Mouse (Mus musculus) left cerebral cortex, postnatal 14 days (tissue): ENCODE data around the gene Qrich1. TPM values are rescaled to one million over a fixed set of nuclear protein-coding genes. Genes with fewer than 3 reads are reported as not detected.
"Not testable (repeated sequence)": the region's sequence is repeated elsewhere in the genome, so short reads cannot be mapped to it uniquely, and the experiment has no call there.

Source experiments
- DNase-seq, 2 experiments: peaks; one replicate each; pipeline ENCODE4 v3.0.0; 2021 to 2022; ENCODE audit warnings: low spot score in 2 of 2, mixed read lengths in 1 of 2
- intact Hi-C: fragments of 180-260 bp; cut with DNase I; formaldehyde crosslinking; loops from one replicate; pipeline ENCODE4 v1.15.1; 2025
- total RNA-seq, 2 experiments: library from RNA; stranded (reverse); gene quantifications; 2 replicates each; pipeline ENCODE4 v1.2.3; 2021

The Qrich1 gene
- total RNA-seq, 2 experiments from 2014 or later: 126 to 130 TPM

GRCm38 (mm10) chr9:108575321-108576297 lies 59.0 kb downstream of the Qrich1 start:
- DNase-seq: no peak
- intact Hi-C loops: no loop called here

GRCm38 (mm10) chr9:108577025-108577424 lies 60.4 kb downstream of the Qrich1 start:
- DNase-seq: no peak
- intact Hi-C loops: no loop called here

GRCm38 (mm10) chr9:108577934-108578544 lies 61.4 kb downstream of the Qrich1 start:
- peak in 1 of 2 experiments; percentile 78 for DNase-seq
- intact Hi-C loops: no loop called here

- DNase-seq: peak; percentile 94 to 98
- intact Hi-C loops: no loop called here
Measured at GRCm38 (mm10) chr9:108578545-108579343, 62.1 kb downstream of the Qrich1 start, which contains the start of gene Wdr6. Gene Wdr6, minus strand, starts transcription at chr9:108578739.

- peak in 1 of 2 experiments; percentile 38 for DNase-seq
- intact Hi-C loops: no loop called here
Measured at GRCm38 (mm10) chr9:108579344-108579690, 62.7 kb downstream of the Qrich1 start.

GRCm38 (mm10) chr9:108587571-108588180 lies 71.1 kb downstream of the Qrich1 start:
- DNase-seq: peak; percentile 89 to 97
- intact Hi-C loops: no loop called here

- DNase-seq: peak in 1 of 2 experiments; percentile 70
- intact Hi-C loops: no loop called here
Measured at GRCm38 (mm10) chr9:108589229-108589628, 72.6 kb downstream of the Qrich1 start.

- intact Hi-C loops: no loop called here
- no peak for DNase-seq
Measured at GRCm38 (mm10) chr9:108591462-108591861, 74.9 kb downstream of the Qrich1 start.

GRCm38 (mm10) chr9:108594354-108594753 lies 77.7 kb downstream of the Qrich1 start:
- DNase-seq: no peak
- intact Hi-C loops: no loop called here

GRCm38 (mm10) chr9:108596998-108597764 lies 80.6 kb downstream of the Qrich1 start, which contains the start of gene P4htm:
Gene P4htm, minus strand, starts transcription at chr9:108597667.
- intact Hi-C loops: no loop called here
- peak; percentile 70 to 80 for DNase-seq

- intact Hi-C loops: no loop called here
Measured at GRCm38 (mm10) chr9:108599021-108599566, 82.5 kb downstream of the Qrich1 start.

GRCm38 (mm10) chr9:108600011-108600410 lies 83.4 kb downstream of the Qrich1 start:
- intact Hi-C loops: no loop called here
- no peak for DNase-seq

More at GRCm38 (mm10) chr9:108599021-108599566, 82.5 kb downstream of the Qrich1 start:
- DNase-seq: no peak

GRCm38 (mm10) chr9:108601986-108602385 lies 85.4 kb downstream of the Qrich1 start:
- DNase-seq: no peak
- intact Hi-C loops: no loop called here

- intact Hi-C loops, DNase-seq: not testable (repeated sequence)
Measured at GRCm38 (mm10) chr9:108607929-108608328, 91.3 kb downstream of the Qrich1 start.

- intact Hi-C loops: no loop called here
- no peak for DNase-seq
Measured at GRCm38 (mm10) chr9:108608889-108609288, 92.3 kb downstream of the Qrich1 start.
